Mouse (Mus musculus): Measurements from ENCODE around the gene Tm4sf19.

DNA sequence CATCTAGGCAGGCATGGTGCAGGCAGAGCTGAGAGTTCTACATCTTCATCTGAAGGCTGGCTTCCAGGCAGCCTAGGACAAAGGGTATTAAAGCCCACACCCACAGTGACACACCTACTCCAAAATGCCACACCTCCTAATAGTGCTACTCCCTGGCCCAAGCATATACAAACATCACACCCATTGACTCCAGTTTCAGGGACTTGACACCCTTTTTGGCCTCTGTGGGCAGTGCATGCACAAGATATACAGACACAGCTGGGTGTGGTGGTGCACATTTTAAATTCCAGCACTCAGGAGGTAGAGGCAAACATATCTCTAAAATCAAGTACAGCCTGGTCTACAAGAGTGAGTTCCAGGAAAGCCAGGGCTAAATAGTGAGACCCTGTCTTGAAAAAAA lies 55.8 kb downstream of the Tm4sf19 start:
- TF ChIP-seq CTCF (IDR thresholded peaks at IDR 0.05; ENCODE audit: borderline replicate concordance, extremely low read depth, insufficient read depth, insufficient read length), result no peak
- no peak for TF ChIP-seq POLR2A (IDR thresholded peaks at IDR 0.05; ENCODE audit: borderline replicate concordance, extremely low read depth, insufficient read depth, insufficient read length, poor library complexity, severe bottlenecking)
